Mouse (Mus musculus) ES-E14 (cell line): ENCODE data around the gene Samm50. TPM values are rescaled to one million over a fixed set of nuclear protein-coding genes. Genes with fewer than 3 reads are reported as not detected.

Source experiments
- DNase-seq: peaks from one replicate; pipeline ENCODE4 v3.0.0-alpha.2; 2013; ENCODE audit warnings: low read depth, low spot score
- H3K27ac ChIP-seq: 2 replicates; pipeline ENCODE4 v1.5.1; 2012; ENCODE audit warnings: low read depth, mild to moderate bottlenecking, low read length, moderate library complexity, mixed read lengths; ENCODE audit not compliant: poor library complexity, insufficient read depth, severe bottlenecking
- H3K36me3 ChIP-seq: 2 replicates; pipeline ENCODE4 v1.6.1; 2012; ENCODE audit warnings: mild to moderate bottlenecking, low read length, moderate library complexity, mixed read lengths; ENCODE audit not compliant: control insufficient read depth, poor library complexity, insufficient read depth, severe bottlenecking
- H3K4me1 ChIP-seq, 2 experiments: fragments of 150-350 bp in 1 of 2; sonication (generic) in 1 of 2; 2 replicates each; pipeline ENCODE4 v1.6.1; 2012; ENCODE audit warnings: low read length in 2 of 2, mild to moderate bottlenecking in 1 of 2, mixed read lengths in 1 of 2; ENCODE audit not compliant: control insufficient read depth in 2 of 2, insufficient read depth in 2 of 2, poor library complexity in 1 of 2
- H3K4me3 ChIP-seq, 2 experiments: fragments of 150-350 bp in 1 of 2; sonication (generic) in 1 of 2; 2 replicates each; pipeline ENCODE4 v1.5.1; 2012; ENCODE audit warnings: low read length in 2 of 2, low read depth in 1 of 2, mild to moderate bottlenecking in 1 of 2, mixed read lengths in 1 of 2; ENCODE audit not compliant: insufficient read depth in 1 of 2, poor library complexity in 1 of 2, severe bottlenecking in 1 of 2
- H3K9ac ChIP-seq: 2 replicates; pipeline ENCODE4 v1.6.1; 2012; ENCODE audit warnings: low read depth, mild to moderate bottlenecking, low read length, mixed read lengths; ENCODE audit not compliant: poor library complexity, insufficient read depth, severe bottlenecking
- H3K9me3 ChIP-seq: fragments of 150-350 bp; sonication (generic); 2 replicates; pipeline ENCODE4 v1.6.1; 2012; ENCODE audit warnings: low read depth, mild to moderate bottlenecking, low read length; ENCODE audit not compliant: control insufficient read depth, insufficient read depth
- CHD2 ChIP-seq: IDR thresholded peaks from 2 replicates; pipeline ENCODE4 v1.6.1; 2014; ENCODE audit warnings: mild to moderate bottlenecking, low read depth, low read length, inconsistent platforms
- HCFC1 ChIP-seq: IDR thresholded peaks from 2 replicates; pipeline ENCODE4 v1.6.1; 2012; ENCODE audit warnings: low read length, inconsistent platforms, borderline replicate concordance; ENCODE audit not compliant: insufficient read depth
- MAFK ChIP-seq: IDR thresholded peaks from 2 replicates; pipeline ENCODE4 v1.6.1; 2014; ENCODE audit warnings: mild to moderate bottlenecking, low read depth, low read length, inconsistent platforms; ENCODE audit not compliant: insufficient read depth
- ZC3H11A ChIP-seq: IDR thresholded peaks from 2 replicates; pipeline ENCODE4 v1.6.1; 2012; ENCODE audit warnings: low read depth, mild to moderate bottlenecking, inconsistent platforms, low read length, borderline replicate concordance
- ZNF384 ChIP-seq: IDR thresholded peaks from 2 replicates; pipeline ENCODE4 v1.6.1; 2012; ENCODE audit warnings: low read depth, low read length, inconsistent platforms
- in situ Hi-C, 2 experiments: fragments of 600-800 bp; cut with MboI; formaldehyde crosslinking; loops; one replicate each; pipeline ENCODE4 v1.15.1; 2025; ENCODE audit warnings: low sequenced_read_pairs in 2 of 2, inconsistent platforms in 1 of 2; ENCODE audit not compliant: unreplicated experiment in 2 of 2
- total RNA-seq: library from RNA; depleted of rRNA; stranded (reverse); fragments of 300-350 nt; gene quantifications from 2 replicates; pipeline ENCODE4 v1.2.3, GENCODE M21; 2012

Samm50 gene
- total RNA-seq, 1 experiment = 107 TPM

DNA sequence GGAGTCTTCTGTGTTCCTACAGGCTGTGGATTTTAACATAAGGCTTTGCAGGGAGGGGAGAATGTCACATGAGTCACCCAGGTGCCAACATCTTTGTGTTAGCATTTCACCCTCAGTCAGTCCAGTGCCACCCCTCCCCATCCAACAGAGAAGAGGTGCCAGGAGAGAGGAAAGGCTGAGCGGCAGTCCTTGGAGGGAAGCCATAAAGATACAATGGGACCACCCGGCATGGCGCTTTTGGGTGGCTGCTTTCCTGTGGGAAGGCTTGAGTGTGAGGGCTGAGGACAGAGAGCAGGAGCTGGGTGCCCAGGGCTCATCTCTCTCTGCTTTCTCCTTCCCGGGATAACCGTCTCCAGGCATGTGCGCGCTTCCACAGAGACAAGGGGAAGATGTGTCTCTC, 53.1 kb downstream of the Samm50 start:
- Histone ChIP-seq H3K36me3 (peaks cover 3% of the 10 kb centered on the region; the same call in 1 of the 2 replicates), H3K4me1 (peaks cover 0 to 2% of the 10 kb centered on the region in 2 experiments; a peak in 2 of 4 replicates), H3K9me3 (no peaks in the 10 kb centered on the region), H3K27ac (no peak overlapping the region), H3K4me3 (no peak overlapping the region), H3K9ac (no peak overlapping the region)
- in situ Hi-C loops = no loop called here
- no peak for TF ChIP-seq HCFC1
- TF ChIP-seq CHD2 = no peak
- no peak for TF ChIP-seq ZC3H11A
- no peak for TF ChIP-seq ZNF384
- TF ChIP-seq MAFK = no peak
- DNase-seq = no peak

GRCm38 (mm10) chr15:84246195-84246594, 54.2 kb downstream of the Samm50 start:
- no peak for TF ChIP-seq HCFC1
- no peak for TF ChIP-seq ZC3H11A
- no peak for TF ChIP-seq CHD2
- no peak for TF ChIP-seq MAFK
- no peak for TF ChIP-seq ZNF384
- H3K9me3 ChIP-seq = no peaks in the 10 kb centered on the region
- H3K36me3 ChIP-seq = peaks cover 3% of the 10 kb centered on the region; the same call in 1 of the 2 replicates
- no peak overlapping the region for H3K27ac ChIP-seq
- no peak overlapping the region for H3K4me3 ChIP-seq
- DNase-seq = no peak
- in situ Hi-C loops = no loop called here
- H3K4me1 ChIP-seq = peaks cover 0 to 2% of the 10 kb centered on the region in 2 experiments; a peak in 1 of 4 replicates
- no peak overlapping the region for H3K9ac ChIP-seq

GRCm38 (mm10) chr15:84247309-84247708, 55.3 kb downstream of the Samm50 start:
- no peaks in the 10 kb centered on the region for H3K9me3 ChIP-seq
- TF ChIP-seq MAFK = no peak
- no peak for TF ChIP-seq HCFC1
- no peak for TF ChIP-seq ZNF384
- TF ChIP-seq ZC3H11A = no peak
- TF ChIP-seq CHD2 = no peak
- no peak overlapping the region for H3K4me3 ChIP-seq
- in situ Hi-C loops = no loop called here
- H3K36me3 ChIP-seq = peaks cover 3% of the 10 kb centered on the region; the same call in 1 of the 2 replicates
- no peak overlapping the region for H3K27ac ChIP-seq
- H3K4me1 ChIP-seq = no peaks in the 10 kb centered on the region
- H3K9ac ChIP-seq = no peak overlapping the region
- no peak for DNase-seq

GRCm38 (mm10) chr15:84251227-84251626, 59.2 kb downstream of the Samm50 start:
- H3K4me3 ChIP-seq = no peak overlapping the region
- no peaks in the 10 kb centered on the region; the same call in 1 of the 2 replicates for H3K36me3 ChIP-seq
- TF ChIP-seq ZC3H11A = no peak
- no peak for TF ChIP-seq MAFK
- no peak overlapping the region for H3K9ac ChIP-seq
- DNase-seq = no peak
- no peaks in the 10 kb centered on the region for H3K4me1 ChIP-seq
- no peaks in the 10 kb centered on the region for H3K9me3 ChIP-seq
- no peak overlapping the region for H3K27ac ChIP-seq
- in situ Hi-C loops = loop anchor here in 1 of 2 experiments (25.0 kb wide), 1 partner anchor 361 kb away; no protein-coding TSS in a partner anchor

GRCm38 (mm10) chr15:84252645-84253044, 60.6 kb downstream of the Samm50 start:
- no peak for DNase-seq
- Histone ChIP-seq H3K4me3 (no peak overlapping the region), H3K4me1 (no peaks in the 10 kb centered on the region), H3K9ac (no peak overlapping the region), H3K9me3 (no peaks in the 10 kb centered on the region), H3K27ac (no peak overlapping the region), H3K36me3 (no peaks in the 10 kb centered on the region; the same call in 1 of the 2 replicates)
- TF ChIP-seq HCFC1 (no peak), ZNF384 (no peak), ZC3H11A (no peak), CHD2 (no peak), MAFK (no peak)
- in situ Hi-C loops = loop anchor here in 1 of 2 experiments (25.0 kb wide), 1 partner anchor 360 kb away; no protein-coding TSS in a partner anchor
